Mouse (Mus musculus) hindbrain, embryonic 11.5 days (tissue): ENCODE measurements around the gene Med16. TPM values are rescaled to one million over a fixed set of nuclear protein-coding genes. Genes with fewer than 3 reads are reported as not detected.

ENCODE experiments used
- ATAC-seq: fragments of 200-750 bp; cut with Nextera tagmentation; 2 replicates; pipeline ENCODE4 v1.8.0; 2017; ENCODE audit warnings: mild to moderate bottlenecking, moderate TSS enrichment, moderate library complexity; ENCODE audit not compliant: low FRiP score
- DNase-seq: peaks from one replicate; pipeline ENCODE4 v3.0.0-alpha.2; 2015; ENCODE audit warnings: low spot score
- H3K27ac ChIP-seq: fragments of 300-500 bp; sonication (generic); 2 replicates; pipeline ENCODE4 v1.5.1; 2014; ENCODE audit warnings: mild to moderate bottlenecking, low read depth, low read length
- H3K27me3 ChIP-seq: fragments of 300-500 bp; sonication (generic); 2 replicates; pipeline ENCODE4 v1.6.1; 2014; ENCODE audit warnings: mild to moderate bottlenecking, low read length, moderate library complexity, mixed read lengths; ENCODE audit not compliant: control insufficient read depth, insufficient read depth
- H3K36me3 ChIP-seq: fragments of 300-500 bp; sonication (generic); 2 replicates; pipeline ENCODE4 v1.6.1; 2014; ENCODE audit warnings: mild to moderate bottlenecking, low read length, moderate library complexity, mixed read lengths; ENCODE audit not compliant: control insufficient read depth, insufficient read depth
- H3K4me1 ChIP-seq: fragments of 300-500 bp; sonication (generic); replicated peaks from 2 replicates; pipeline ENCODE4 v1.6.1; 2014; ENCODE audit warnings: low read length, mixed read lengths; ENCODE audit not compliant: control insufficient read depth, insufficient read depth
- H3K4me2 ChIP-seq: fragments of 300-500 bp; sonication (generic); replicated peaks from 2 replicates; pipeline ENCODE4 v1.6.1; 2014; ENCODE audit warnings: mild to moderate bottlenecking, low read depth, low read length
- H3K4me3 ChIP-seq: fragments of 300-500 bp; sonication (generic); 2 replicates; pipeline ENCODE4 v1.5.1; 2014; ENCODE audit warnings: low read depth, low read length
- H3K9ac ChIP-seq: fragments of 300-500 bp; sonication (generic); 2 replicates; pipeline ENCODE4 v1.6.1; 2014; ENCODE audit warnings: low read depth, low read length
- H3K9me3 ChIP-seq: fragments of 300-500 bp; sonication (generic); 2 replicates; pipeline ENCODE4 v1.6.1; 2016; ENCODE audit warnings: low read length; ENCODE audit not compliant: control insufficient read depth
- WGBS: fragments of 180-500 bp; shearing (Covaris S2); extraction: QIAGEN DNeasy Blood & Tissue Kit; methylation state at CpG from one replicate; pipeline ENCODE4 v1.1.7; 2014; 5-methylcytosine and 5-hydroxymethylcytosine counted together
- polyA plus RNA-seq: library from polyadenylated mRNA; unstranded; fragments of >200 nt; fragmentation: Nextera tagmentation; extraction: Ambion mirVana; gene quantifications from 2 replicates; pipeline ENCODE4 v1.2.1, GENCODE M21; 2014

Med16 gene
- polyA plus RNA-seq, 1 experiment from 2014 or later: 33.7 TPM

DNA sequence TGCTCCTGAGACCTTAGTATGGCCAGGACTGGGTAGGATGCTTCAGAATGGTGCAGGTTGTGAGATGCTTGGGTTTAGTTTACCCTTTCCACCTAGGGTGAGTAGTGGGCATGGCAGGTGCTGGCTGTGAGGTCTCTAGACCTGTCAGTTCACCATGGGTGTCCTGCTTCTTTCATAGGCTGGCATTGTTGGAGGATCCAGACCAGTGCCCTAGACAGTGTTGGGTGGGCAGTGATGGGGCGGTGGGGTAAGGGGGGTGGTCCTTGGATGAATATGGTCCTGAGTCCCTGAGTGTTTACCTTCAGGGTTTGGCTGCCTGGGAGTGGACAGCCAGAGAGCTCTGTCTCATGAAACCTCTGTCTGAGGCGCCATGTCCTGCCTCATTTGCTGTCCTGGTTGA is 50.8 kb downstream of the Med16 start:
- WGBS: 87% methylated on average over 2 of the region's 2 CpGs
- H3K4me1 ChIP-seq: peaks cover 24% of the 10 kb centered on the region
- peak overlapping the region; percentile 15 for H3K4me3 ChIP-seq
- H3K9me3 ChIP-seq: no peaks in the 10 kb centered on the region
- DNase-seq (no peak), ATAC-seq (no peak)
- peaks cover 29% of the 10 kb centered on the region for H3K36me3 ChIP-seq
- no peaks in the 10 kb centered on the region for H3K27me3 ChIP-seq
- peak overlapping the region; percentile 99 for H3K4me2 ChIP-seq
- peak overlapping the region; percentile 24; the same call in 1 of the 2 replicates for H3K27ac ChIP-seq
- 0 out of 2 replicates have a peak overlapping the region, but pooled peaks have one; percentile 96 for H3K9ac ChIP-seq

DNA sequence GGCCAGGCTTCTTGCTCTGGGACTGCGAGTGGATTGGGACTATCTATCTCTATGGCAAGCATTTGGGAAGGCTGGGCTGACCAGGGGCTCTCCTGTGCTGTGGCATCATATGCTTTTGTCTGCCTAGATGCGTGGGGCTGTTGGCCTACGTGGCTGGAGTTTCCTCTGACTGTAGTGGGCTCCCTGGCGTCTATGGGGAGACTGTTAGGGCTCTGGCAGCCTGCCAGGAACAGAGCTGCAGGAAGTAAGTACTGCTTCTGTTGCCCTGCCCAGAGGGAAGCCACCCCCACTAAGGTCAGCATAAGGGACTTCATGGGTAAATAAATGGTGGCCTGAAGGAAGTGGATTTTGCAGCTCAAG is 51.3 kb downstream of the Med16 start:
- H3K9me3 ChIP-seq: no peaks in the 10 kb centered on the region
- peak overlapping the region; percentile 100 for H3K4me3 ChIP-seq
- no peaks in the 10 kb centered on the region for H3K27me3 ChIP-seq
- DNase-seq (peak; percentile 37), ATAC-seq (no peak)
- peaks cover 28% of the 10 kb centered on the region for H3K4me1 ChIP-seq
- peak overlapping the region; percentile 99 for H3K4me2 ChIP-seq
- 47% methylated on average over 4 of the region's 4 CpGs for WGBS
- H3K36me3 ChIP-seq: peaks cover 29% of the 10 kb centered on the region
- peak overlapping the region; percentile 96; the same call in 1 of the 2 replicates for H3K9ac ChIP-seq
- 0 out of 2 replicates have a peak overlapping the region, but pooled peaks have one; percentile 9 for H3K27ac ChIP-seq

DNA sequence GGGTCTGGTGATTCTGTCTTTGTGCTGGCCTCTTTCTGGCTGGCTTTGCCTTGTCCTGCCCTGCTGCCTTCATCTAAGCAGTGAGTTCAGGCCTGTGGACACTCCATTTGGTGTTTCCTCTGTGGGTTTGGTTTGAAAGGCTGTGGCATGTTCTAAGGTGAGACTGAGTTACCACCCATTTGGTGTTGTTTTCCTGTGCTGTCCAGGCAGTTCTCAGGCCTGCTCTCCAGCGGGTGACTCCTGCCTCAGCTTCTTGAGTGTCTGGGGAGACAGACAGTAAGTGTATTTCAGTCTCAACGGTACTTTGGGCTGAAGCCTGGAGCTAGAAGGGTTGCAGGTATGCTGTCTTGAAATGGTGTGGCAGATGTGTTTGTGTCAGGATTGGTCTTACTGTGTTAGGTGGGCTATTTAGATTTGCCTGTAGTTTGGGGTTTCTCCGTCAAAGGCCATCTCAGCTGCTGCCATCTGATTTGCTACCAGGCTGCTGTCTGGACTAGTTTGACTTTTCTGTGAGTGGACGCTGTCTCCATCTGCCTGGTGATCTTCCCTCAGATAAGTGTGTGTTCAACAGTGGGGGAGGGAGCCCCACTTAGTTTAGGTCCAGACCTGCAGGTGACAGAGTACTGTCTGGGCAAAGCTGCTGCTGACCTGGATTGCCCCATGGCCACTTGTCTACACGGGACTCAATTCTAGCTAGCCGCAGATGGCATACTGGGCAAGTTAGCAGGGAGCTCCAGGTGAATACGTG is 51.8 kb downstream of the Med16 start:
- Histone ChIP-seq H3K9me3 (no peaks in the 10 kb centered on the region), H3K27me3 (no peaks in the 10 kb centered on the region), H3K9ac (peak overlapping the region; percentile 96), H3K4me2 (peak overlapping the region; percentile 99), H3K4me3 (peak overlapping the region; percentile 100), H3K36me3 (peaks cover 26% of the 10 kb centered on the region), H3K27ac (0 out of 2 replicates have a peak overlapping the region, but pooled peaks have one; percentile 9), H3K4me1 (peaks cover 33% of the 10 kb centered on the region)
- WGBS: 73% methylated on average over 7 of the region's 7 CpGs
- no peak for DNase-seq
- ATAC-seq: no peak

- Histone ChIP-seq H3K4me1 (peaks cover 38% of the 10 kb centered on the region), H3K27ac (no peak overlapping the region), H3K4me2 (peak overlapping the region; percentile 99), H3K9me3 (no peaks in the 10 kb centered on the region), H3K4me3 (peak overlapping the region; percentile 100), H3K9ac (peak overlapping the region; percentile 96), H3K27me3 (no peaks in the 10 kb centered on the region), H3K36me3 (peaks cover 20% of the 10 kb centered on the region)
- DNase-seq (no peak), ATAC-seq (no peak)
- 56% methylated on average over 6 of the region's 6 CpGs for WGBS
These were observed 52.4 kb downstream of the Med16 start for GRCm38 (mm10) chr10:79856280-79856679.

- peak overlapping the region; percentile 96 for H3K9ac ChIP-seq
- 0 out of 2 replicates have a peak overlapping the region, but pooled peaks have one; percentile 100 for H3K27ac ChIP-seq
- no peaks in the 10 kb centered on the region for H3K27me3 ChIP-seq
- DNase-seq (peak; percentile 30), ATAC-seq (no peak)
- H3K4me1 ChIP-seq: peaks cover 38% of the 10 kb centered on the region
- no peaks in the 10 kb centered on the region for H3K9me3 ChIP-seq
- H3K4me3 ChIP-seq: peak overlapping the region; percentile 100
- H3K4me2 ChIP-seq: peak overlapping the region; percentile 99
- WGBS: 4% methylated on average over 10 of the region's 10 CpGs
- H3K36me3 ChIP-seq: peaks cover 14% of the 10 kb centered on the region
These were observed 53.1 kb downstream of the Med16 start for GRCm38 (mm10) chr10:79855558-79856184.

DNA sequence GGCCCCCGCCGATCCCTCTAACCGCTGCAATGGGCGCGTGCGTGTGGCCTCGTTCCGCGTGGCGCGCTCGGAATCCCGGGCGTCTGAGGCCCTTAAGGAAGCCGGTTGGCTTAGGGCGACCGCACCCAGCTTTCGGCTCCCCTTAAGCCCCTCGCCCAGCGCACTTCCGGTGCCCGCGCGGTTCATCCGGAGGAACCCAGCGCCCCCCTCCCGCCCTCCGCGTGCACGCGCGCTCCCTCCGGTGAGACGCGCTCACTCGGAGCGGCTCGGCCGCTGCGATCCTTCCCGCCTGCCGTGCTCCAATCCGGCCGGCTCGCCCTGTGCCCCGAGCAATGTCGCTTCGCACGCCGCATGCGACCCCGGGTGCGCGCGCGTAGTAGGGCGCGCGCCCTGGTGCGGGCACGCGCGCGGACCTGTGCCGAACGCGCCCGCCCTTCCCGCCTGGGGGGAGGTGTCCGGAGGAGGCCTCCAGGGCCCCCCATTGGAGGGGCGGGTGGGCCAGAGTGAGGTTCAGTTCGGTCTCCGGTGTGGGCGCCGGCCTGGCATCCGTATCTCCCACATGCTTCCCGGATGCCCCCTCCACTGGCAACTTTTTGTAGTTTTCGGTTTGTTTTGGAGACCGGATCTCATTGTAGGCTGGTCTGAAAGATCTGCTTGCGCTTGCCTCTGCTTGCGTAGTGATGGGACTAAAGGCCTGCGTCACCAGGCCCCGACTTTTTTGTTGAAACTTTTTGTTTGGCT is 53.8 kb downstream of the Med16 start:
- peak overlapping the region; percentile 100 for H3K27ac ChIP-seq
- no peaks in the 10 kb centered on the region for H3K9me3 ChIP-seq
- H3K4me2 ChIP-seq: peak overlapping the region; percentile 99
- H3K4me3 ChIP-seq: peak overlapping the region; percentile 100
- WGBS: 2% methylated on average over 81 of the region's 83 CpGs
- ATAC-seq: peak; percentile 56
- no peaks in the 10 kb centered on the region for H3K27me3 ChIP-seq
- H3K4me1 ChIP-seq: peaks cover 38% of the 10 kb centered on the region
- peak overlapping the region; percentile 96 for H3K9ac ChIP-seq
- DNase-seq: peak; percentile 87
- peaks cover 7% of the 10 kb centered on the region for H3K36me3 ChIP-seq

DNA sequence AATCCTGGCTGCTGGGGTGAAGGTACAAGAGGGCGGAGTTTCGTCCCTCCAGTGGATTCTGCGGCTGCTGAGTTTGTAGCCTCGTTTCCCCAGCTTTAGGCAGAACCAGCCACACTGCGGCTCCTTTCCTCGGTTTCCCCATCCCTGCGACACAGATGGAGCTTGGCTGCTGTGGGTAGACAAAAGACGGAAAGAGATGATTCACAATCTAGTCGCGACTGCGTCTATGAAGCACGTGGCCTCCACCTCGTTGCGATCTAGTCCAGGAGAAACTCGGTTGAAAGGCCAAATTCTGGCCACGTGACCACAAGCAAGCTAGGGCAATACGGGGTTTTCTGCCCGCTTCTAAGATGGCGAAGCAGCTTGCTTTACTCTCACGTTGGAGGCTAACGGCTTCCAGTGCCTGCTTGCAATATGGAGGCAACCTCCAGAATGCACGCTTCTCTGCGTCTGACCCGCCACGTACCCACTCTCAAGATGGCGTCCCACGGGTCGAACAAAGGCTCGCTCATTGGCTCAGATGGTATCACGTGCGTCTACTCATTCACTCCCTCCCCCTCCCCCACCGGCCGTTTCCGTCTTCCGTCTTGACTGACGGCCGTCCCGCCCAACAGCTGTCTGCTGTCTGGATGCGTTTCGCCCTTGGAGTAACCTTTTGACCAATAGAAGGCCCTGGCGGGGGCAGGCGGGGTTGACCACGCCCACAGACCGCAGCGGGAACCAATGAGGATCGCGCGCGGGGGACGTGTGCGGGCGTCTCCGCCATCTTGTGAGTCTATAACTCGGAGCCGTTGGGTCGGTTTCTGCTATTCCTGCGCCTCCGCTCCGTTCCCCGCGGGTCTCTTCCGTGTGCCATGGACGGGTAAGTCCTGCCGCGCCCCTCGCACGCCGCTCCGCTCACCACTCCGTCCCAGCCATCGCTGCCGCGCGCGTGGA is 54.6 kb downstream of the Med16 start, which contains the start of gene Ptbp1:
Gene Ptbp1 (plus strand): TSS at position 568 of the 936 bp plus-strand sequence.
- no peaks in the 10 kb centered on the region for H3K9me3 ChIP-seq
- peak within 1 kb of the TSS; percentile 99 for H3K4me2 ChIP-seq
- H3K9ac ChIP-seq: peak within 1 kb of the TSS; percentile 96
- no peaks in the 10 kb centered on the region for H3K27me3 ChIP-seq
- peak; percentile 93 for ATAC-seq
- H3K27ac ChIP-seq: peak within 1 kb of the TSS; percentile 100
- peak; percentile 100 for DNase-seq
- peak within 1 kb of the TSS; percentile 100 for H3K4me3 ChIP-seq
- WGBS: under 1% methylated on average over 73 of the region's 75 CpGs
- peaks cover 2% of the 10 kb centered on the region; the same call in 1 of the 2 replicates for H3K36me3 ChIP-seq
- peaks cover 38% of the 10 kb centered on the region for H3K4me1 ChIP-seq
